Mouse (Mus musculus) T-helper 1 cell (primary cell): ENCODE data around the gene Hsf5.

Source experiments
- in situ Hi-C: fragments of 300-600 bp; cut with MboI, MseI; formaldehyde crosslinking; loops from one replicate; pipeline ENCODE4 v1.15.1; 2025; ENCODE audit warnings: high pct_unique_total_duplicates

Hsf5 gene

GRCm38 (mm10) chr11:87638793-87639192 lies 21.8 kb downstream of the Hsf5 start:
- in situ Hi-C loops: no loop called here

- in situ Hi-C loops: no loop called here
Measured at GRCm38 (mm10) chr11:87639206-87639605, 22.2 kb downstream of the Hsf5 start.

- in situ Hi-C loops: no loop called here
Measured at GRCm38 (mm10) chr11:87642865-87643264, 25.9 kb downstream of the Hsf5 start.

GRCm38 (mm10) chr11:87654693-87655092 lies 37.7 kb downstream of the Hsf5 start:
- in situ Hi-C loops: no loop called here

- in situ Hi-C loops: no loop called here
Measured at GRCm38 (mm10) chr11:87659216-87659615, 42.3 kb downstream of the Hsf5 start.

- in situ Hi-C loops: loop anchor here (5.0 kb wide), 1 partner anchor 110 kb away; no protein-coding TSS in a partner anchor
Measured at GRCm38 (mm10) chr11:87662407-87662806, 45.4 kb downstream of the Hsf5 start, which contains the start of gene Rnf43. Gene Rnf43, plus strand, starts transcription at chr11:87662722.

- in situ Hi-C loops: loop anchor here (5.0 kb wide), 1 partner anchor 109 kb away; no protein-coding TSS in a partner anchor
Measured at GRCm38 (mm10) chr11:87662822-87663221, 45.9 kb downstream of the Hsf5 start.

GRCm38 (mm10) chr11:87663948-87664347 lies 47.0 kb downstream of the Hsf5 start:
- in situ Hi-C loops: loop anchor here (5.0 kb wide), 1 partner anchor 108 kb away; no protein-coding TSS in a partner anchor

GRCm38 (mm10) chr11:87664521-87664920 lies 47.6 kb downstream of the Hsf5 start:
- in situ Hi-C loops: loop anchor here (5.0 kb wide), 1 partner anchor 108 kb away; no protein-coding TSS in a partner anchor

- in situ Hi-C loops: loop anchor here (5.0 kb wide), 1 partner anchor 42 kb away; no protein-coding TSS in a partner anchor
Measured at GRCm38 (mm10) chr11:87665224-87665623, 48.3 kb downstream of the Hsf5 start.

- in situ Hi-C loops: loop anchor here (5.0 kb wide), 1 partner anchor 42 kb away; no protein-coding TSS in a partner anchor
Measured at GRCm38 (mm10) chr11:87665658-87666057, 48.7 kb downstream of the Hsf5 start.

GRCm38 (mm10) chr11:87666256-87667035 lies 49.5 kb downstream of the Hsf5 start:
- in situ Hi-C loops: loop anchor here (5.0 kb wide), 1 partner anchor 41 kb away; no protein-coding TSS in a partner anchor

- in situ Hi-C loops: loop anchor here (5.0 kb wide), 1 partner anchor 40 kb away; no protein-coding TSS in a partner anchor
Measured at GRCm38 (mm10) chr11:87667107-87668090, 50.4 kb downstream of the Hsf5 start.

- in situ Hi-C loops: no loop called here
Measured at GRCm38 (mm10) chr11:87673282-87673681, 56.3 kb downstream of the Hsf5 start.

GRCm38 (mm10) chr11:87675606-87676005 lies 58.6 kb downstream of the Hsf5 start:
- in situ Hi-C loops: no loop called here

- in situ Hi-C loops: no loop called here
Measured at GRCm38 (mm10) chr11:87677756-87678155, 60.8 kb downstream of the Hsf5 start.

- in situ Hi-C loops: no loop called here
Measured at GRCm38 (mm10) chr11:87678545-87678944, 61.6 kb downstream of the Hsf5 start.

- in situ Hi-C loops: no loop called here
Measured at GRCm38 (mm10) chr11:87678976-87679375, 62.0 kb downstream of the Hsf5 start.

- in situ Hi-C loops: no loop called here
Measured at GRCm38 (mm10) chr11:87680786-87681185, 63.8 kb downstream of the Hsf5 start.

- in situ Hi-C loops: no loop called here
Measured at GRCm38 (mm10) chr11:87682096-87682495, 65.1 kb downstream of the Hsf5 start.

GRCm38 (mm10) chr11:87682838-87683571 lies 66.0 kb downstream of the Hsf5 start:
- in situ Hi-C loops: no loop called here
